Mouse (Mus musculus): ENCODE measurements around the gene 9130213A22Rik.
A peak's percentile ranks its signal among the peaks of the same experiment; 100 is the strongest.

9130213A22Rik gene

GRCm38 (mm10) chr11:69123693-69124497 lies 1.5 kb upstream of the 9130213A22Rik start:
- DNase-seq (ENCODE audit: low read depth, low spot score), result peak; percentile 96

GRCm38 (mm10) chr11:69123056-69123692 lies 785 bp upstream of the 9130213A22Rik start:
- peak; percentile 89 for DNase-seq (ENCODE audit: low read depth, low spot score)

GRCm38 (mm10) chr11:69121741-69122335 lies 551 bp downstream of the 9130213A22Rik start:
- peak; percentile 79 for DNase-seq (ENCODE audit: low read depth, low spot score)

- DNase-seq (ENCODE audit: low read depth, low spot score), result peak; percentile 25
Observed at GRCm38 (mm10) chr11:69121001-69121740, 1.2 kb downstream of the 9130213A22Rik start.

GRCm38 (mm10) chr11:69120221-69121000 lies 2.0 kb downstream of the 9130213A22Rik start, which contains the start of gene Hes7:
Gene Hes7 (plus strand): TSS chr11:69120404.
- peak; percentile 27 for DNase-seq (ENCODE audit: low read depth, low spot score)

- no peak for DNase-seq (ENCODE audit: low read depth, low spot score)
Observed at GRCm38 (mm10) chr11:69119446-69120155, 2.8 kb downstream of the 9130213A22Rik start.

GRCm38 (mm10) chr11:69118765-69119164 lies 3.6 kb downstream of the 9130213A22Rik start:
- DNase-seq (ENCODE audit: low read depth, low spot score), result peak; percentile 86

- DNase-seq (ENCODE audit: low read depth, low spot score), result peak; percentile 66
Observed at GRCm38 (mm10) chr11:69117737-69118695, 4.4 kb downstream of the 9130213A22Rik start.

- DNase-seq (ENCODE audit: low read depth, low spot score), result no peak
Observed at GRCm38 (mm10) chr11:69116843-69117242, 5.5 kb downstream of the 9130213A22Rik start.

GRCm38 (mm10) chr11:69114621-69115020 lies 7.8 kb downstream of the 9130213A22Rik start:
- no peak for DNase-seq (ENCODE audit: low read depth, low spot score)

- no peak for DNase-seq (ENCODE audit: low read depth, low spot score)
Observed at GRCm38 (mm10) chr11:69114018-69114417, 8.4 kb downstream of the 9130213A22Rik start.

GRCm38 (mm10) chr11:69111865-69112264 lies 10.5 kb downstream of the 9130213A22Rik start:
- DNase-seq (ENCODE audit: low read depth, low spot score), result no peak

GRCm38 (mm10) chr11:69111051-69111810 lies 11.2 kb downstream of the 9130213A22Rik start:
- DNase-seq (ENCODE audit: low read depth, low spot score), result no peak

- peak; percentile 93 for DNase-seq (ENCODE audit: low read depth, low spot score)
Observed at GRCm38 (mm10) chr11:69110319-69111046, 11.9 kb downstream of the 9130213A22Rik start.

GRCm38 (mm10) chr11:69109032-69109900 lies 13.1 kb downstream of the 9130213A22Rik start:
- DNase-seq (ENCODE audit: low read depth, low spot score), result no peak

GRCm38 (mm10) chr11:69108223-69108622 lies 14.2 kb downstream of the 9130213A22Rik start:
- no peak for DNase-seq (ENCODE audit: low read depth, low spot score)

- no peak for DNase-seq (ENCODE audit: low read depth, low spot score)
Observed at GRCm38 (mm10) chr11:69107676-69108075, 14.7 kb downstream of the 9130213A22Rik start.
